In genomic region chr13:55511492-55511861, GRCm38 (mm10) we compare ENCODE assay signal across 9 mouse cellular contexts. TPM values are rescaled to one million over a fixed set of nuclear protein-coding genes. Genes with fewer than 3 reads are reported as not detected.
DNase-seq lines count a peak whose midpoint lies in the region; ATAC-seq and TF ChIP-seq lines count a peak whose summit lies in the region.
"Had no signal": no experiment of that assay in that cellular context is flagged by ENCODE, and none has a peak within 500 bp of the region (broad histone marks: within the 10 kb centered on the region; RNA-seq: fewer than 3 reads in every experiment).

No protein-coding gene starts in this region.

- no peaks in the 10 kb centered on the region for H3K27me3 ChIP-seq in heart, adult 2 months (ENCODE audit: control insufficient read depth, insufficient read depth, low read length)
- H3K27me3 ChIP-seq in Patski, result peaks cover 3% of the 10 kb centered on the region
- H3K27me3 ChIP-seq in hindbrain, embryonic 12.5 days, result peaks cover 7% of the 10 kb centered on the region; the same call in 1 of the 2 replicates
- no peaks in the 10 kb centered on the region for H3K27me3 ChIP-seq in liver, embryonic 16.5 days (ENCODE audit: control insufficient read depth, insufficient read depth, low read depth, low read length)

- DNase-seq in heart, adult 2 months, result peak in 1 of 2 experiments; percentile 39
- DNase-seq in heart, postnatal 14 days, result no peak
- no peak for DNase-seq in Patski (ENCODE audit: low read depth, low spot score)
- no peak for DNase-seq in retina, postnatal 1 day
- DNase-seq in left cerebral cortex, adult 11 months (ENCODE audit: low spot score), result no peak
- no peak for DNase-seq in thymus, postnatal 36 days
- DNase-seq: B cell, adult 2 months had no signal

- peaks cover 18% of the 10 kb centered on the region for H3K4me1 ChIP-seq in heart, adult 2 months (ENCODE audit: control insufficient read depth, insufficient read depth, low read length)
- H3K4me1 ChIP-seq in hindbrain, embryonic 12.5 days, result peaks cover 26% of the 10 kb centered on the region
- peaks cover 27% of the 10 kb centered on the region for H3K4me1 ChIP-seq in liver, embryonic 16.5 days (ENCODE audit: control insufficient read depth, low read depth, low read length)

- CTCF ChIA-PET in Patski (lab: Charles Lee), result interaction anchor here (1.1 to 1.3 kb wide), 2 partner anchors 19 to 22 kb away, joined by 3 read pairs; no protein-coding TSS in a partner anchor

- no peaks in the 10 kb centered on the region; the same call in 1 of the 2 replicates for H3K79me2 ChIP-seq in heart, adult 2 months (replicated peaks; ENCODE audit: control insufficient read depth, insufficient read depth, low read length)

- no peaks in the 10 kb centered on the region for H3K36me3 ChIP-seq in heart, adult 2 months (ENCODE audit: control insufficient read depth, insufficient read depth, low read length)
- H3K36me3 ChIP-seq in hindbrain, embryonic 12.5 days, result peaks cover 29% of the 10 kb centered on the region
- no peaks in the 10 kb centered on the region for H3K36me3 ChIP-seq in liver, embryonic 16.5 days (ENCODE audit: control insufficient read depth, insufficient read depth)

- no peaks in the 10 kb centered on the region for H3K9me3 ChIP-seq in hindbrain, embryonic 12.5 days (replicated peaks)
- H3K9me3 ChIP-seq in liver, embryonic 16.5 days (replicated peaks; ENCODE audit: control insufficient read depth, low read length), result no peaks in the 10 kb centered on the region

- H3K27ac ChIP-seq in heart, adult 2 months, result peak overlapping the region; percentile 93
- H3K27ac ChIP-seq in hindbrain, embryonic 12.5 days, result peak overlapping the region; percentile 74
- peak overlapping the region; percentile 76 for H3K27ac ChIP-seq in liver, embryonic 16.5 days (ENCODE audit: low read length)

- WGBS in heart, adult 2 months, result 36% methylated on average over 5 of the region's 5 CpGs
- WGBS in hindbrain, embryonic 12.5 days, result 44% methylated on average over 5 of the region's 5 CpGs
- WGBS in liver, embryonic 16.5 days (ENCODE audit: insufficient replicate concordance), result 33% methylated on average over 5 of the region's 5 CpGs

- intact Hi-C loops in heart, adult 2 months (cut with DNase I), result loop anchor here (2.0 kb wide), 1 partner anchor 23 kb away; the partner anchor contains the start of gene Dbn1
- intact Hi-C loops in heart, postnatal 14 days (cut with DNase I), result no loop called here

- TF ChIP-seq POLR2A in heart, adult 2 months (IDR thresholded peaks at IDR 0.05; ENCODE audit: insufficient read depth, low read depth, low read length), result no peak

- in situ Hi-C loops in Patski (cut with MboI; ENCODE audit: low pct_unique_long_range_greater_than_20kb), result loop anchor here (5.0 kb wide), 1 partner anchor 34 kb away; no protein-coding TSS in a partner anchor

- H3K4me2 ChIP-seq in hindbrain, embryonic 12.5 days (replicated peaks), result peak overlapping the region; percentile 95
- H3K4me2 ChIP-seq in liver, embryonic 16.5 days (ENCODE audit: low read depth, low read length), result peak overlapping the region; percentile 94

- peak overlapping the region; percentile 80 for H3K4me3 ChIP-seq in heart, adult 2 months
- H3K4me3 ChIP-seq in hindbrain, embryonic 12.5 days, result 0 out of 2 replicates have a peak overlapping the region, but pooled peaks have one; percentile 84
- peak overlapping the region; percentile 69; the same call in 1 of the 2 replicates for H3K4me3 ChIP-seq in liver, embryonic 16.5 days (ENCODE audit: low read depth, low read length)

- no peak for TF ChIP-seq CTCF in heart, adult 2 months (IDR thresholded peaks at IDR 0.05)
- TF ChIP-seq CTCF in Patski (IDR thresholded peaks at IDR 0.05), result no peak

- POLR2A ChIA-PET in Patski (lab: Charles Lee), result interaction anchor here (0.6 to 2.0 kb wide), 4 partner anchors 9 to 34 kb away, joined by 3 to 6 read pairs (median 4); no protein-coding TSS in a partner anchor

- ATAC-seq in Patski, result peak; percentile 20
- ATAC-seq in hindbrain, embryonic 12.5 days (ENCODE audit: low FRiP score), result no peak
- ATAC-seq in liver, embryonic 16.5 days (ENCODE audit: low read depth), result peak; percentile 50

- no peak for TF ChIP-seq EP300 in heart, adult 2 months (IDR thresholded peaks at IDR 0.05; ENCODE audit: insufficient read depth, low read depth, low read length)

- 0 out of 2 replicates have a peak overlapping the region, but pooled peaks have one; percentile 86 for H3K9ac ChIP-seq in heart, adult 2 months (ENCODE audit: low read depth, low read length)
- H3K9ac ChIP-seq in hindbrain, embryonic 12.5 days, result peak overlapping the region; percentile 18; the same call in 1 of the 2 replicates
- H3K9ac ChIP-seq in liver, embryonic 16.5 days (ENCODE audit: low read depth, low read length), result peak overlapping the region; percentile 10; the same call in 1 of the 2 replicates

RNA-seq across cellular contexts. Expression of gene Pdlim7, which starts 2.0 kb away (rescaled TPM):
- 10 to 100 TPM; 46.9 to 54.0 TPM for total RNA-seq in heart, adult 2 months (2021)
- polyA plus RNA-seq in heart, adult 2 months (2012; rRNA removed), result 86.3 and 98.2 TPM in 2 replicates
- total RNA-seq in heart, postnatal 14 days (2021), result 10 to 100 TPM; 52.3 to 56.6 TPM
- 129 TPM for polyA plus RNA-seq in Patski (2021)
- 154 and 158 TPM in 2 replicates for polyA plus RNA-seq in hindbrain, embryonic 12.5 days (2016; fragmentation: Nextera tagmentation; extraction: Ambion mirVana)
- polyA plus RNA-seq in liver, embryonic 16.5 days (2015; fragmentation: Nextera tagmentation; extraction: Ambion mirVana), result 24.4 and 27.9 TPM in 2 replicates

RNA-seq across cellular contexts. Expression of gene Dok3, which starts 17.6 kb away (rescaled TPM):
- total RNA-seq in heart, adult 2 months (2021), result 1 to 10 TPM; 1.9 to 2.4 TPM
- polyA plus RNA-seq in heart, adult 2 months (2012; rRNA removed), result 3.7 and 7.3 TPM in 2 replicates
- total RNA-seq in heart, postnatal 14 days (2021), result 1 to 10 TPM; 1.9 to 2.3 TPM
- polyA plus RNA-seq in Patski (2021), result 1.5 TPM
- polyA plus RNA-seq in hindbrain, embryonic 12.5 days (2016; fragmentation: Nextera tagmentation; extraction: Ambion mirVana), result 3.7 and 4.7 TPM in 2 replicates
- polyA plus RNA-seq in liver, embryonic 16.5 days (2015; fragmentation: Nextera tagmentation; extraction: Ambion mirVana), result 9.3 and 10.9 TPM in 2 replicates

RNA-seq across cellular contexts. Expression of gene Dbn1, which starts 23.6 kb away (rescaled TPM):
- 1 to 10 TPM; 4.8 to 9.3 TPM for total RNA-seq in heart, adult 2 months (2021)
- 10.4 and 11.5 TPM in 2 replicates for polyA plus RNA-seq in heart, adult 2 months (2012; rRNA removed)
- total RNA-seq in heart, postnatal 14 days (2021), result 10 to 100 TPM; 27.0 to 27.3 TPM
- polyA plus RNA-seq in Patski (2021), result 158 TPM
- polyA plus RNA-seq in hindbrain, embryonic 12.5 days (2016; fragmentation: Nextera tagmentation; extraction: Ambion mirVana), result 585 and 628 TPM in 2 replicates
- 6.1 and 7.7 TPM in 2 replicates for polyA plus RNA-seq in liver, embryonic 16.5 days (2015; fragmentation: Nextera tagmentation; extraction: Ambion mirVana)

RNA-seq across cellular contexts. Expression of gene Ddx41, which starts 25.0 kb away (rescaled TPM):
- 10 to 100 TPM; 13.0 to 13.9 TPM for total RNA-seq in heart, adult 2 months (2021)
- 20.7 and 21.1 TPM in 2 replicates for polyA plus RNA-seq in heart, adult 2 months (2012; rRNA removed)
- total RNA-seq in heart, postnatal 14 days (2021), result 10 to 100 TPM; 14.4 to 14.8 TPM
- polyA plus RNA-seq in Patski (2021), result 73.0 TPM
- polyA plus RNA-seq in hindbrain, embryonic 12.5 days (2016; fragmentation: Nextera tagmentation; extraction: Ambion mirVana), result 64.0 and 64.6 TPM in 2 replicates
- 20.9 and 22.0 TPM in 2 replicates for polyA plus RNA-seq in liver, embryonic 16.5 days (2015; fragmentation: Nextera tagmentation; extraction: Ambion mirVana)

RNA-seq across cellular contexts. Expression of gene Prr7, which starts 47.4 kb away (rescaled TPM):
- under 1 TPM; 0.86 to 0.94 TPM for total RNA-seq in heart, adult 2 months (2021)
- polyA plus RNA-seq in heart, adult 2 months (2012; rRNA removed), result 0.53 and 1.1 TPM in 2 replicates
- total RNA-seq in heart, postnatal 14 days (2021), result 1 to 10 TPM in 1 of 2 experiments, under 1 TPM in 1; 0.81 to 1.6 TPM
- 11.7 TPM for polyA plus RNA-seq in Patski (2021)
- polyA plus RNA-seq in hindbrain, embryonic 12.5 days (2016; fragmentation: Nextera tagmentation; extraction: Ambion mirVana), result 1.1 and 1.5 TPM in 2 replicates
- polyA plus RNA-seq in liver, embryonic 16.5 days (2015; fragmentation: Nextera tagmentation; extraction: Ambion mirVana), result not detected in 2 replicates

Comparison
In these comparisons a context has a peak if more than half of its experiments do, and no peak if none do; other contexts are left out.
1. H3K9ac ChIP-seq: peak in every context shown above with its lines; median percentile 86 in heart, adult 2 months; 18 in hindbrain, embryonic 12.5 days; 10 in liver, embryonic 16.5 days.
2. RNA of gene Dbn1, which starts 23.6 kb away (polyA plus RNA-seq): 585 to 628 TPM in hindbrain, embryonic 12.5 days and 158 TPM in Patski (single experiment); 10.4 to 11.5 TPM in heart, adult 2 months and 6.1 to 7.7 TPM in liver, embryonic 16.5 days; every median in the first group is over 10 times any median in the second.
3. Peak in every context shown above with its lines, with median percentiles within 50 percentile points of each other: H3K27ac ChIP-seq and H3K4me3 ChIP-seq.